ENCODE assay signal across 7 mouse cellular contexts in the genomic region with DNA sequence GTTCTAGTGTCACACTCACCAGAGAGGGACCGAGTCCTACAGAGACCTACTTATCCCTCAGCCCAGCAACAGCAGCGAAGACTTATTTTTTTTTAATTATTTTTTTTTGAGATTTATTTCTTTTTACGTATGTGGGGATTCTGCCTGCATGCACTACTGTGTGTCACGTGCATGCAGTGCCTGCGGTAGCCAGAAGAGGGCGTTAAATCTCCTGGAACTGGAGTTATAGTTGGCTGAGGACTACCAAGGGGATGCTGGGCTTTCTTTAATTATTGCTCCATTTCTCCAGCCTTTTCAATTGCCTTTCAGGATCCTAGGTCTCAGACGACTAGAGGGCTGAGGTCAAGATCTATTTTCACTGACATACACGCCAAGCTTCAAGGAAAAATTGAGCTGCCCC. TPM values are rescaled to one million over a fixed set of nuclear protein-coding genes. Genes with fewer than 3 reads are reported as not detected.
DNase-seq lines count a peak whose midpoint lies in the region; ATAC-seq and TF ChIP-seq lines count a peak whose summit lies in the region.

No protein-coding gene starts in this region.

- ATAC-seq in kidney, postnatal 0 days (replicated peaks; ENCODE audit: low FRiP score, low read depth) = no peak
- ATAC-seq in granulocyte monocyte progenitor cell, adult 5-6 weeks (replicated peaks; ENCODE audit: poor library complexity, severe bottlenecking) = no peak

- no peaks in the 10 kb centered on the region for H3K27me3 ChIP-seq in kidney, postnatal 0 days (ENCODE audit: insufficient read depth, low read length)
- no peaks in the 10 kb centered on the region for H3K27me3 ChIP-seq in thymus, adult 2 months (ENCODE audit: control insufficient read depth, insufficient read depth, low read length)

- no peak overlapping the region for H3K27ac ChIP-seq in kidney, postnatal 0 days
- H3K27ac ChIP-seq in thymus, adult 2 months (ENCODE audit: control insufficient read depth, insufficient read depth, low read length) = no peak overlapping the region

- no peak overlapping the region for H3K4me3 ChIP-seq in kidney, postnatal 0 days (replicated peaks; ENCODE audit: low read depth, low read length)
- H3K4me3 ChIP-seq in thymus, adult 2 months (ENCODE audit: control insufficient read depth, insufficient read depth, low read length) = no peak overlapping the region

- no peak overlapping the region for H3K9ac ChIP-seq in kidney, postnatal 0 days (ENCODE audit: low read depth, low read length)

- no peak for TF ChIP-seq POLR2A in thymus, adult 2 months (IDR thresholded peaks at IDR 0.05; ENCODE audit: control insufficient read depth, extremely low read depth, insufficient read depth, low read length, poor library complexity)

- peak; percentile 65 for TF ChIP-seq CTCF in kidney, postnatal 0 days (IDR thresholded peaks at IDR 0.05; ENCODE audit: low read depth)
- TF ChIP-seq CTCF in thymus, adult 2 months (IDR thresholded peaks at IDR 0.05; ENCODE audit: borderline replicate concordance, control insufficient read depth, extremely low read depth, insufficient read depth, low read length, poor library complexity) = no peak

- H3K4me2 ChIP-seq in kidney, postnatal 0 days (ENCODE audit: low read length) = no peak overlapping the region

- no peaks in the 10 kb centered on the region for H3K4me1 ChIP-seq in kidney, postnatal 0 days (replicated peaks; ENCODE audit: insufficient read depth, low read length)
- H3K4me1 ChIP-seq in thymus, adult 2 months (replicated peaks; ENCODE audit: control insufficient read depth, insufficient read depth, low read length) = peaks cover 26% of the 10 kb centered on the region

- H3K36me3 ChIP-seq in kidney, postnatal 0 days (ENCODE audit: insufficient read depth, low read length) = peaks cover 9% of the 10 kb centered on the region; the same call in 1 of the 2 replicates
- H3K36me3 ChIP-seq in thymus, adult 2 months (ENCODE audit: control insufficient read depth, insufficient read depth, low read length) = no peaks in the 10 kb centered on the region

- DNase-seq in kidney, postnatal 0 days (ENCODE audit: low spot score) = peak; percentile 29
- DNase-seq in kidney, adult 8-10 months = no peak
- DNase-seq in thymus, postnatal 25 days = peak; percentile 36
- DNase-seq in thymus, adult 2 months = no peak
- DNase-seq in c-Kit-positive CD71-negative TER-119-negative erythroid progenitor cells, embryonic 14.5 days (ENCODE audit: low read depth) = peak; percentile 32
- peak; percentile 73 for DNase-seq in lung, postnatal 10 days

- H3K9me3 ChIP-seq in kidney, postnatal 0 days (replicated peaks; ENCODE audit: low read length) = no peaks in the 10 kb centered on the region

- 66% methylated on average over 8 of the region's 8 CpGs for WGBS in kidney, postnatal 0 days
- 86% methylated on average over 8 of the region's 8 CpGs for WGBS in thymus, adult 2 months

RNA-seq across cellular contexts. Expression of a gene that starts 40.4 kb away (rescaled TPM):
- not detected in 2 replicates for polyA plus RNA-seq in kidney, postnatal 0 days (2015; fragmentation: Nextera tagmentation; extraction: Ambion mirVana)
- polyA plus RNA-seq in thymus, adult 2 months (2012; rRNA removed) = 0.18 and 0.30 TPM in 2 replicates
- total RNA-seq in granulocyte monocyte progenitor cell, adult 5-6 weeks (2014; fragmentation: Nextera tagmentation) = not detected in 2 replicates
- not detected in 2 replicates for total RNA-seq in granulocyte monocyte progenitor cell, adult 5-6 weeks (2017)

Comparison
In these comparisons a context has a peak if more than half of its experiments do, and no peak if none do; other contexts are left out.
1. DNase-seq: peak in kidney, postnatal 0 days (single experiment), thymus, postnatal 25 days (single experiment), c-Kit-positive CD71-negative TER-119-negative erythroid progenitor cells, embryonic 14.5 days (single experiment) and lung, postnatal 10 days (single experiment); none in kidney, adult 8-10 months (0 of 2) and thymus, adult 2 months (single experiment).